Mouse (Mus musculus) layer of hippocampus, postnatal 10 days (tissue): ENCODE data around the gene Hoxa1. TPM values are rescaled to one million over a fixed set of nuclear protein-coding genes. Genes with fewer than 3 reads are reported as not detected.

Source experiments
- DNase-seq, 2 experiments: peaks; one replicate each; pipeline ENCODE4 v3.0.0; 2021; ENCODE audit warnings: low spot score in 2 of 2
- total RNA-seq, 2 experiments: library from RNA; stranded (reverse); gene quantifications; 2 replicates each; pipeline ENCODE4 v1.2.3; 2021

Gene Hoxa1
- total RNA-seq, 2 experiments from 2014 or later, result not detected

- no peak for DNase-seq
Observed at GRCm38 (mm10) chr6:52190410-52190809, 32.3 kb upstream of the Hoxa1 start.

- no peak for DNase-seq
Observed at GRCm38 (mm10) chr6:52189909-52190308, 31.8 kb upstream of the Hoxa1 start.

GRCm38 (mm10) chr6:52189172-52189591 lies 31.1 kb upstream of the Hoxa1 start:
- no peak for DNase-seq

GRCm38 (mm10) chr6:52186500-52186899 lies 28.4 kb upstream of the Hoxa1 start:
- no peak for DNase-seq

- DNase-seq, result no peak
Observed at GRCm38 (mm10) chr6:52185834-52186233, 27.7 kb upstream of the Hoxa1 start.

- no peak for DNase-seq
Observed at GRCm38 (mm10) chr6:52185222-52185621, 27.1 kb upstream of the Hoxa1 start.

GRCm38 (mm10) chr6:52184668-52185067 lies 26.6 kb upstream of the Hoxa1 start:
- no peak for DNase-seq

- DNase-seq, result no peak
Observed at GRCm38 (mm10) chr6:52183311-52184080, 25.4 kb upstream of the Hoxa1 start.

GRCm38 (mm10) chr6:52182793-52183192 lies 24.7 kb upstream of the Hoxa1 start:
- no peak for DNase-seq

- no peak for DNase-seq
Observed at GRCm38 (mm10) chr6:52182030-52182429, 23.9 kb upstream of the Hoxa1 start.

- no peak for DNase-seq
Observed at GRCm38 (mm10) chr6:52180726-52181125, 22.6 kb upstream of the Hoxa1 start.

- no peak for DNase-seq
Observed at GRCm38 (mm10) chr6:52180213-52180710, 22.1 kb upstream of the Hoxa1 start.

GRCm38 (mm10) chr6:52179690-52180089 lies 21.6 kb upstream of the Hoxa1 start:
- no peak for DNase-seq

- DNase-seq, result no peak
Observed at GRCm38 (mm10) chr6:52178918-52179665, 21.0 kb upstream of the Hoxa1 start.

GRCm38 (mm10) chr6:52177806-52178205 lies 19.7 kb upstream of the Hoxa1 start:
- DNase-seq, result no peak

- DNase-seq, result no peak
Observed at GRCm38 (mm10) chr6:52177061-52177735, 19.1 kb upstream of the Hoxa1 start, which contains the start of gene 5730596B20Rik. Gene 5730596B20Rik, plus strand, starts transcription at chr6:52177498.

- no peak for DNase-seq
Observed at GRCm38 (mm10) chr6:52176391-52176790, 18.3 kb upstream of the Hoxa1 start.

GRCm38 (mm10) chr6:52175864-52176263 lies 17.7 kb upstream of the Hoxa1 start:
- DNase-seq, result no peak

GRCm38 (mm10) chr6:52174968-52175751 lies 17.0 kb upstream of the Hoxa1 start:
- no peak for DNase-seq

GRCm38 (mm10) chr6:52173648-52174047 lies 15.5 kb upstream of the Hoxa1 start:
- no peak for DNase-seq

- no peak for DNase-seq
Observed at GRCm38 (mm10) chr6:52172501-52172900, 14.4 kb upstream of the Hoxa1 start.
